Mouse (Mus musculus): ENCODE data around the gene 2310061N02Rik. TPM values are rescaled to one million over a fixed set of nuclear protein-coding genes. Genes with fewer than 3 reads are reported as not detected.
A peak's percentile ranks its signal among the peaks of the same experiment; 100 is the strongest.
"Not testable (repeated sequence)": the region's sequence is repeated elsewhere in the genome, so short reads cannot be mapped to it uniquely, and the experiment has no call there.

The 2310061N02Rik gene
- polyA plus RNA-seq (2014; fragmentation: Nextera tagmentation; extraction: Ambion mirVana) = not detected in 2 replicates

DNA sequence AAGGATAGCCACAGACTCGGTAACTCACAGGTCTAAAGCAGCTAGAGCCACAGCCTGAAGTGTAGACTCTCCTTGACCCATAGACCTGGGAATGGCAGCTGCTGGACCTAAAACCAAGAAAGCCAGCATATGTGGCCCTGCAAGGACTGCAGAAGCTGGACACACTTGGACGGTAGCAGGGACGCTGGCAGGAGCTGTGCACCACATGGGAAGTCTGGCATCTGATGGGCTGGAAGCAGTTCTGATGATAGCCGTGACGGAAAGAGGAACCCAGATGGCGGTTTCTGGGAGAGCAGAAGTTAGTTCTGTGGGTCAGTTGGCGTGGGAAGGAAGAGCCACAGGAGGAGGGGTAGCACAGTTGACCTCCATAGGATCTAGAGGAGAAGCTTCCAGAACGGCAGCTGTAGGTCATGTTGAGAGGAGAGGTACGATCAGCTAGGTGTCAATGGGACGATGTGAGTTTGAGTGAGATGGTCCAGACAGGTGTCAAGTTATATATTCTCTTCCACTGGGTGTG, at the start of gene 2310061N02Rik:
TSS of gene 2310061N02Rik (minus strand) at position 467 of the 517 bp plus-strand sequence.
- Histone ChIP-seq H3K4me2 (ENCODE audit: low read depth, low read length) (no peak within 1 kb of the TSS), H3K4me1 (ENCODE audit: control insufficient read depth, insufficient read depth, low read length) (no peaks in the 10 kb centered on the region), H3K9ac (ENCODE audit: low read depth, low read length) (no peak within 1 kb of the TSS), H3K27me3 (replicated peaks; ENCODE audit: control insufficient read depth, insufficient read depth, low read length) (no peaks in the 10 kb centered on the region), H3K4me3 (ENCODE audit: low read depth, low read length) (no peak within 1 kb of the TSS), H3K36me3 (ENCODE audit: control insufficient read depth, insufficient read depth, low read length) (no peaks in the 10 kb centered on the region), H3K27ac (replicated peaks; ENCODE audit: low read depth, low read length) (no peak within 1 kb of the TSS), H3K9me3 (ENCODE audit: control insufficient read depth, low read length) (no peaks in the 10 kb centered on the region)
- no peak for ATAC-seq (ENCODE audit: low read depth)
- WGBS = 86% methylated on average over 10 of the region's 10 CpGs
- no peak for DNase-seq (ENCODE audit: low spot score)

DNA sequence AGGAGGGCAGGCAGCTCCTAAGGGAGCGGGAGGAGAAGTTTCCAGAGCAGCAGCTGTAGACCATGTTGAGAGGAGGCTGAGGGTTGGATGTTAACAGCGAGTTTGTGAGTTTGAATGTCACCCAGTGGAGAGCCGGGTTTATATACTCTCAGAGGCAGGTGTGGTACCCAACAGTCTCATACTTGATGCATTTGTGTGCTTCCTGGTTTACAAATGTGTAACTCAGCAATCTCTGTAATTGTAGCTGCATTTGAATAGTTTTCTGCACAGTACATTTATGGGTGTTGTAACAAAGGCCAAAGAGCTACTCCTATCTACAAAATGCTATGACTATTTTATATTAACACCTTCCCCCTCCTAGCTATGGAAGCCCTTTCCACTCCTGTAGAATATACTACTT, 43.8 kb upstream of the 2310061N02Rik start, which contains the start of gene Krtap13:
TSS of gene Krtap13 (minus strand) at position 101 of the 400 bp plus-strand sequence.
- H3K36me3 ChIP-seq (ENCODE audit: control insufficient read depth, insufficient read depth, low read length); H3K27ac ChIP-seq (replicated peaks; ENCODE audit: low read depth, low read length); DNase-seq (ENCODE audit: low spot score); H3K4me1 ChIP-seq (ENCODE audit: control insufficient read depth, insufficient read depth, low read length); H3K9ac ChIP-seq (ENCODE audit: low read depth, low read length); H3K9me3 ChIP-seq (ENCODE audit: control insufficient read depth, low read length); H3K4me2 ChIP-seq (ENCODE audit: low read depth, low read length); H3K4me3 ChIP-seq (ENCODE audit: low read depth, low read length); ATAC-seq (ENCODE audit: low read depth); H3K27me3 ChIP-seq (replicated peaks; ENCODE audit: control insufficient read depth, insufficient read depth, low read length): not testable (repeated sequence)
- 83% methylated on average over 2 of the region's 3 CpGs for WGBS

DNA sequence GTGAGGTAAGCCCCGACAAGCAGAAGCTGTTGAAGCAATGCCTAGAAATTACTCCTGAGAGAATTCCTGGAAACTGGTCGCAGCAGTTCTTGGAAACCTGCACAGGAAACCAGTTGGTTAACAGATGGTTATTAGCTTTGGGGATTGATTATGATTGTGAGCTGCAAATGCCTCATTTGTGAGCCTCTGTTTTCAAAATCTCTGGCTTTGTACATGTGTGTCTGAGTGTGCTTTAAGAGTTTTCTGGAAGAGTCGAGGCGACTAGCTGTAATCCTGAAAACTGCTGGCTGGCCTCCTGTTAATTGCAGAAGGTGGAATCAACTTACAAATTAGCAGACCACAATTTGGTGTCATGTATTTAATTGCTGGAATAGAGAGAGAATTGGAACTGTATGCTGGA, 40.2 kb upstream of the 2310061N02Rik start:
- no peak for ATAC-seq (ENCODE audit: low read depth)
- H3K4me3 ChIP-seq (ENCODE audit: low read depth, low read length) = no peak overlapping the region

DNA sequence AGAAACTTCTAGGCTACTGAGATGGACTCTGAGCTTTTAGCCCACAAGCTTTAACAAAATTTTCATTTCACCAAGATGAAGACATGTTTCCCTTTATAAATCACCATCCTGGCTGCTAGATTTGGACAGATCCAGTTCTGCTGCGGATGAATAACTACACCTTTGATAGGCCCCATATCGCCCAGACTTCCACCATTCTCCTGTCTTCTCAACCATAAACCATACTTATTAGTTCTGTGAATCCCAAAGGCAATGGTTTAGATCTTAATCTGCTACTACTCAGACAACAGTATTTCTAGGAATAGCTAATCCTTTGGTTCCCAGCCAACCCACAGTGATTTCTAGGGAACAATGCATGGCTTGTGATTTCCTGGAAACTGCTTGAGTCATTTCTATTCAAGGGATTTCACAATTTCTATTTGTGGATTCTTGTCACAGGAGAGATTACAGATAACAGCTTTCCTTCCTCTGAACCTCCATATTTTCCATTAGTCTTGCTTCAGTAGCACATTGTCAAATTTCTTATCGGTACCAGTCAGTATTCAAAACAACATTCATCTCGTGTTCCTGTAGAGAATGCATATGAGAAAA, 37.1 kb upstream of the 2310061N02Rik start:
- Histone ChIP-seq H3K4me1 (ENCODE audit: control insufficient read depth, insufficient read depth, low read length) (no peaks in the 10 kb centered on the region), H3K9ac (ENCODE audit: low read depth, low read length) (no peak overlapping the region), H3K4me2 (ENCODE audit: low read depth, low read length) (no peak overlapping the region), H3K27me3 (replicated peaks; ENCODE audit: control insufficient read depth, insufficient read depth, low read length) (no peaks in the 10 kb centered on the region), H3K27ac (replicated peaks; ENCODE audit: low read depth, low read length) (no peak overlapping the region), H3K9me3 (ENCODE audit: control insufficient read depth, low read length) (no peaks in the 10 kb centered on the region), H3K36me3 (ENCODE audit: control insufficient read depth, insufficient read depth, low read length) (no peaks in the 10 kb centered on the region), H3K4me3 (ENCODE audit: low read depth, low read length) (no peak overlapping the region)
- WGBS = 74% methylated on average over 4 of the region's 4 CpGs
- peak; percentile 37 for DNase-seq (ENCODE audit: low spot score)
- no peak for ATAC-seq (ENCODE audit: low read depth)

More for the DNA sequence above, 40.2 kb upstream of the 2310061N02Rik start:
- Histone ChIP-seq H3K4me2 (ENCODE audit: low read depth, low read length) (no peak overlapping the region), H3K9me3 (ENCODE audit: control insufficient read depth, low read length) (no peaks in the 10 kb centered on the region), H3K27me3 (replicated peaks; ENCODE audit: control insufficient read depth, insufficient read depth, low read length) (no peaks in the 10 kb centered on the region), H3K4me1 (ENCODE audit: control insufficient read depth, insufficient read depth, low read length) (no peaks in the 10 kb centered on the region), H3K27ac (replicated peaks; ENCODE audit: low read depth, low read length) (no peak overlapping the region), H3K9ac (ENCODE audit: low read depth, low read length) (no peak overlapping the region), H3K36me3 (ENCODE audit: control insufficient read depth, insufficient read depth, low read length) (no peaks in the 10 kb centered on the region)
- WGBS = 41% methylated on average over 4 of the region's 4 CpGs
- DNase-seq (ENCODE audit: low spot score) = peak; percentile 9

DNA sequence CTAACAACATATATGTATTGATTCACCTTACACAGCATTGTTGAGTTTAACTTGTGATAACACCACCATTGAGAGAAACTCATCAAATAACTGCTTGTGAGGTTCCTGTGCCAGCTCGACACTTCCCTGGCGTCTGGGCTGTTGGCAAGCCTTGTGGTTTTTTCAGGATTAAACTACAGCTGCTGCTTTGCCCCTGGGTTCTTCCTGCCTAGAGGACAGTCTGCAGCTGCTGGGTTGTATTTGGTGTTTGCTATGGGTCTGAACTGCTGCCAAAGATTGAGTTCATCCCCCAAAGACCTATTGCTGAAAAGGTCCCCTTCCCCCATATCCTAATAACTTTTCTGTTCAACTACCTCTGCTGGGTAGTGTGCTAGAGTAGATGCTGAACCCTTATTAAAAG, 27.6 kb upstream of the 2310061N02Rik start:
- peak; percentile 53; the same call in 1 of the 2 replicates for ATAC-seq (ENCODE audit: low read depth)
- no peak overlapping the region for H3K27ac ChIP-seq (replicated peaks; ENCODE audit: low read depth, low read length)
- no peak overlapping the region for H3K9ac ChIP-seq (ENCODE audit: low read depth, low read length)
- DNase-seq (ENCODE audit: low spot score) = peak; percentile 67
- no peaks in the 10 kb centered on the region for H3K27me3 ChIP-seq (replicated peaks; ENCODE audit: control insufficient read depth, insufficient read depth, low read length)
- H3K4me3 ChIP-seq (ENCODE audit: low read depth, low read length) = no peak overlapping the region
- no peak overlapping the region for H3K4me2 ChIP-seq (ENCODE audit: low read depth, low read length)
- 55% methylated on average over 2 of the region's 2 CpGs for WGBS
- no peaks in the 10 kb centered on the region for H3K4me1 ChIP-seq (ENCODE audit: control insufficient read depth, insufficient read depth, low read length)
- no peaks in the 10 kb centered on the region for H3K36me3 ChIP-seq (ENCODE audit: control insufficient read depth, insufficient read depth, low read length)
- H3K9me3 ChIP-seq (ENCODE audit: control insufficient read depth, low read length) = no peaks in the 10 kb centered on the region

DNA sequence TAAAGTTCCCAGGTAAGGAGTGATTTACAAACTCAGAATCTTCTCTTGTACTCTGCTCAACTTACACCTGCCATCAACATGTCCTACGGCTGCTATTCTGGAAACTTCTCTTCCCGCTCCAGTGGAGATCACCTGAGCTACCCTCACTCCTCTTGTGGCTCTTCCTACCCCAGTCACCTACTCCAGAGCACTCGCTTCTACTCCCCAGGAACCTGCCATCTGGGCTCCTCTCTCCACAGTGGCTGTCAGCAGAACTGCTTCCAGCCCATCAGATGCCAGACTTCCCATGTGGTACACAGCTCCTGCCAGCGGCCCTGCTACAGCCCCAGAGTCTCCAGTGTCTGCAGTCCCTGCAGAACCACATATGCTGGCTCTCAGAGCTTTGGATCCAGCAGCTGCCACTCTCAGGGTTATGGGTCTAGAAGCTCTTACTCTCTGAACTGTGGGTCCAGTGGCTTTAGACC, 21.1 kb upstream of the 2310061N02Rik start, which contains the start of gene Krtap13-1:
TSS of gene Krtap13-1 (plus strand) at position 51 of the 464 bp plus-strand sequence.
- ATAC-seq (ENCODE audit: low read depth) = no peak

DNA sequence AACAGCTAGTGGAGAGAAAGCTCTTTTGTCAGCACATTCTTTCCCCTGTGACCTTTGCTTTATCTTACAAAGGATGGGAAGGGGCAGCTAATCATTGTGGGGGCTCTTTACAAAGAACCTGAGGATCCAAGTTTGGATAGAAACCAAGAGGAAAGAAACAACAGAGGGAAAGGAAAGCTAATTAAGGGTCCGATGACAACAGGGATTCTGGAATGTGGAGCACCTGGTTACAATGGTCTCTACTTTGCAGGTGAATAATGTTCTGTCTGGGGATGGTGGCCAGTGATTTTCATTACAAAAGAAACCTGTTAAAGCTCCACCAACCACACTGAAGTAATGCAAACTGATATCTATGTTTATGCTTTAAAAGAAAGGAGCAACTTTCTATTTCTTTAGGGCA, 12.3 kb upstream of the 2310061N02Rik start:
- WGBS = 19% methylated on average over 1 of the region's 1 CpGs
- H3K27me3 ChIP-seq (replicated peaks; ENCODE audit: control insufficient read depth, insufficient read depth, low read length) = no peaks in the 10 kb centered on the region
- H3K4me3 ChIP-seq (ENCODE audit: low read depth, low read length) = no peak overlapping the region

More for the DNA sequence above, 21.1 kb upstream of the 2310061N02Rik start, which contains the start of gene Krtap13-1:
- no peaks in the 10 kb centered on the region for H3K9me3 ChIP-seq (ENCODE audit: control insufficient read depth, low read length)
- H3K36me3 ChIP-seq (ENCODE audit: control insufficient read depth, insufficient read depth, low read length) = no peaks in the 10 kb centered on the region
- no peak within 1 kb of the TSS for H3K9ac ChIP-seq (ENCODE audit: low read depth, low read length)
- H3K4me2 ChIP-seq (ENCODE audit: low read depth, low read length) = no peak within 1 kb of the TSS
- H3K27ac ChIP-seq (replicated peaks; ENCODE audit: low read depth, low read length) = no peak within 1 kb of the TSS
- H3K4me1 ChIP-seq (ENCODE audit: control insufficient read depth, insufficient read depth, low read length) = no peaks in the 10 kb centered on the region
- 72% methylated on average over 4 of the region's 4 CpGs for WGBS
- H3K4me3 ChIP-seq (ENCODE audit: low read depth, low read length) = no peak within 1 kb of the TSS
- H3K27me3 ChIP-seq (replicated peaks; ENCODE audit: control insufficient read depth, insufficient read depth, low read length) = no peaks in the 10 kb centered on the region
- DNase-seq (ENCODE audit: low spot score) = no peak

DNA sequence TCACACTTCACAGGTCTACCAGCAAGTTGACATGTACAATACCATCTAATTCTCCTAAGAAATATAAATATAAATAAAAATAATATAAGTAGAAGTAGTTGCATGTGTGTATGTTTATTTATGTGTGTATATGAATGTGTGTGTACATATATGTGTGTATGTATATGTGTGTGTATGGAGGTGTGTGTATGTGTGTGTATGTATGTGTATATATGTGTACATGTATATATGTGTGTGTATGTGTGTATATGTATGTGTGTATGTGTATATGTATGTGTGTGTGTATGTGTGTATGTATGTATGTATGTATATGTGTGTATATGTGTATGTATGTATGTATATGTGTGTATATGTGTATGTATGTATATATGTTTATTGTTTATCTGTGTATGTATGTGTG, 8.8 kb upstream of the 2310061N02Rik start:
- no peaks in the 10 kb centered on the region for H3K4me1 ChIP-seq (ENCODE audit: control insufficient read depth, insufficient read depth, low read length)
- no peak for ATAC-seq (ENCODE audit: low read depth)
- H3K4me2 ChIP-seq (ENCODE audit: low read depth, low read length) = no peak overlapping the region
- H3K27me3 ChIP-seq (replicated peaks; ENCODE audit: control insufficient read depth, insufficient read depth, low read length) = no peaks in the 10 kb centered on the region
- no peak overlapping the region for H3K9ac ChIP-seq (ENCODE audit: low read depth, low read length)
- no peak overlapping the region for H3K27ac ChIP-seq (replicated peaks; ENCODE audit: low read depth, low read length)
- 0 out of 2 replicates have a peak, but pooled peaks cover 3% of the 10 kb centered on the region for H3K9me3 ChIP-seq (ENCODE audit: control insufficient read depth, low read length)
- no peak for DNase-seq (ENCODE audit: low spot score)
- H3K36me3 ChIP-seq (ENCODE audit: control insufficient read depth, insufficient read depth, low read length) = no peaks in the 10 kb centered on the region
- no peak overlapping the region for H3K4me3 ChIP-seq (ENCODE audit: low read depth, low read length)

More for the DNA sequence above, 12.3 kb upstream of the 2310061N02Rik start:
- DNase-seq (ENCODE audit: low spot score) (no peak), ATAC-seq (ENCODE audit: low read depth) (no peak)
- Histone ChIP-seq H3K9me3 (ENCODE audit: control insufficient read depth, low read length) (0 out of 2 replicates have a peak, but pooled peaks cover 3% of the 10 kb centered on the region), H3K27ac (replicated peaks; ENCODE audit: low read depth, low read length) (no peak overlapping the region), H3K4me2 (ENCODE audit: low read depth, low read length) (no peak overlapping the region), H3K4me1 (ENCODE audit: control insufficient read depth, insufficient read depth, low read length) (no peaks in the 10 kb centered on the region), H3K36me3 (ENCODE audit: control insufficient read depth, insufficient read depth, low read length) (no peaks in the 10 kb centered on the region), H3K9ac (ENCODE audit: low read depth, low read length) (no peak overlapping the region)

DNA sequence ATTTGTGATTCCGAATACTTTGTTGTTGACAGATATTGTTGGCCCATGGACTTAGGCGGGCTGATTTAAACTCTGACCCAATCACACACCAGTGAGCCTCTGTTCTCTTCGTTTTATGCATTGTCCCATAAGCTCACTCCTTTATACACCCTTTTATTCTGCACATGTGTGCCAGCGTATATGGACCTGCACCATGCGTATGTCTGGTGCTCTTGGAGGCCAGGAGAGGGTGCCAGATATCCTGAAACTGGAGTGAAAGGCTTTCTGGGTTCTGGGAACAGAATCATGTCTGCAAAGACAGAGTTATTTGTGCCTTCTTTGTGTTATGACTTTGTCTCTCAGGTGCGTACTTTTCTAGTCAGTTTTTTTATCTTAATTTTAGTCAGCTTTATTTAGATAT, 3.5 kb upstream of the 2310061N02Rik start:
- no peak for ATAC-seq (ENCODE audit: low read depth)
- no peak overlapping the region for H3K4me3 ChIP-seq (ENCODE audit: low read depth, low read length)
- 79% methylated on average over 6 of the region's 6 CpGs for WGBS
- H3K36me3 ChIP-seq (ENCODE audit: control insufficient read depth, insufficient read depth, low read length) = no peaks in the 10 kb centered on the region
- no peak overlapping the region for H3K9ac ChIP-seq (ENCODE audit: low read depth, low read length)
- H3K27ac ChIP-seq (replicated peaks; ENCODE audit: low read depth, low read length) = no peak overlapping the region
- no peaks in the 10 kb centered on the region for H3K27me3 ChIP-seq (replicated peaks; ENCODE audit: control insufficient read depth, insufficient read depth, low read length)
- no peak overlapping the region for H3K4me2 ChIP-seq (ENCODE audit: low read depth, low read length)
- H3K4me1 ChIP-seq (ENCODE audit: control insufficient read depth, insufficient read depth, low read length) = no peaks in the 10 kb centered on the region
- no peak for DNase-seq (ENCODE audit: low spot score)
- no peaks in the 10 kb centered on the region for H3K9me3 ChIP-seq (ENCODE audit: control insufficient read depth, low read length)

All from embryonic facial prominence, embryonic 14.5 days (tissue).